Mouse (Mus musculus) heart, embryonic 15.5 days (tissue): ENCODE measurements at regions not wholly inside any gene's neighbourhood (a gene's known extent, or its start where the extent isn't known, plus 50 kb on each side); places are given as distances from the start of the nearest gene placed in this dataset.

Experiments used
- ATAC-seq: fragments of 200-750 bp; cut with Nextera tagmentation; replicated peaks from 2 replicates; pipeline ENCODE4 v1.8.0; 2017; ENCODE audit warnings: low read depth, moderate TSS enrichment; ENCODE audit not compliant: insufficient number of reproducible peaks, insufficient read depth, low FRiP score
- H3K27ac ChIP-seq: fragments of 300-500 bp; sonication (generic); 2 replicates; pipeline ENCODE4 v1.5.1; 2015; ENCODE audit warnings: mild to moderate bottlenecking, inconsistent platforms
- H3K27me3 ChIP-seq: fragments of 300-500 bp; sonication (generic); 2 replicates; pipeline ENCODE4 v1.6.1; 2015; ENCODE audit warnings: inconsistent platforms
- H3K36me3 ChIP-seq: fragments of 300-500 bp; sonication (generic); 2 replicates; pipeline ENCODE4 v1.6.1; 2015; ENCODE audit warnings: mild to moderate bottlenecking, inconsistent platforms
- H3K4me1 ChIP-seq: fragments of 300-500 bp; sonication (generic); replicated peaks from 2 replicates; pipeline ENCODE4 v1.6.1; 2015; ENCODE audit warnings: inconsistent platforms
- H3K4me2 ChIP-seq: fragments of 300-500 bp; sonication (generic); 2 replicates; pipeline ENCODE4 v1.6.1; 2015; ENCODE audit warnings: inconsistent platforms, mild to moderate bottlenecking, moderate library complexity
- H3K4me3 ChIP-seq: fragments of 300-500 bp; sonication (generic); 2 replicates; pipeline ENCODE4 v1.5.1; 2015; ENCODE audit warnings: mild to moderate bottlenecking, inconsistent platforms
- H3K9ac ChIP-seq: fragments of 300-500 bp; sonication (generic); 2 replicates; pipeline ENCODE4 v1.6.1; 2015; ENCODE audit warnings: mild to moderate bottlenecking, inconsistent platforms
- H3K9me3 ChIP-seq: fragments of 300-500 bp; sonication (generic); replicated peaks from 2 replicates; pipeline ENCODE4 v1.6.1; 2016; ENCODE audit warnings: inconsistent platforms
- WGBS: fragments of 180-500 bp; shearing (Covaris S2); methylation state at CpG from one replicate; pipeline ENCODE4 v1.1.7; 2015; ENCODE audit warnings: mixed read lengths; 5-methylcytosine and 5-hydroxymethylcytosine counted together

DNA sequence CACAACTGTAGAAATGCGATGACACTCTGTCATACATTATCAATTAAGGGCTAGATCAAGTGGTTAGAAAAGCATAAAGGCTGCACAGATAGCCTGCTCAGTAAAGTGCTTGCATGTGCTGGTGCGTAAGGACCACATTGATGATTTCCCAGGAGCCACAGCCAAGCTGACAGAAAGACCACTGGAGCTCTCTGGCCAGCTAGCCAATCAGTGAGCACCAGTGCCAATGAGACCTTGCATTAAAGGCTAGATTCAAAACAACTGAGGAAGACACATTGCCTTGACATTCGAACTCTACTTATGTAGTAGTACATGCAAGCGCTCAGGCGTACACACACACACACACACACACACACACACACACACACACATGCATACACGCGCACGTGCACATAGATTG is 96.1 kb upstream of the App start:
- 0 out of 2 replicates have a peak, but pooled peaks cover 3% of the 10 kb centered on the region for H3K4me1 ChIP-seq
- H3K4me2 ChIP-seq: no peak overlapping the region
- H3K9me3 ChIP-seq: no peaks in the 10 kb centered on the region
- H3K4me3 ChIP-seq: no peak overlapping the region
- no peaks in the 10 kb centered on the region for H3K27me3 ChIP-seq
- H3K27ac ChIP-seq: no peak overlapping the region
- WGBS: 88% methylated on average over 8 of the region's 8 CpGs
- no peak for ATAC-seq
- H3K36me3 ChIP-seq: no peaks in the 10 kb centered on the region
- no peak overlapping the region for H3K9ac ChIP-seq

DNA sequence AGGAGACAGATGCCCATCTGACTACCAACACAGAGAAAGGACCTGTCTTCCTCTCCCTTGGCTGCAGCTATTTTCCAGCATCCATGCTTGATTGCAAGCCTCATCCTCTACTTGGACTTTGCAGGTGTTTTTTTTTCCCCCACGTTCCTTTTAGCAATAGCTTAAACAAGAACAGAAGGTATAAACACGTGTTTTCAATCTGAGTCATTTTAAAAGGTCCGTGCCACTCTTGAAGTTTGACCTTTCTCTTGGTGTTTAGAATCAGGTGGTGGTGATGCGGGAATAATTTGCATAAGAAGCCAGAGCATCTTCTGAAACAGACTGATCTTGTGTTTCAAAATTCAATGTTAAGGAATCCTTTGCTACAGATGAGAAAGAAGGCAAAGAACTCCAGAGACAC is 86.3 kb upstream of the App start:
- H3K27ac ChIP-seq: no peak overlapping the region
- no peak overlapping the region for H3K9ac ChIP-seq
- no peaks in the 10 kb centered on the region for H3K9me3 ChIP-seq
- H3K4me2 ChIP-seq: no peak overlapping the region
- ATAC-seq: no peak
- WGBS: 69% methylated on average over 4 of the region's 4 CpGs
- no peak overlapping the region for H3K4me3 ChIP-seq
- H3K27me3 ChIP-seq: no peaks in the 10 kb centered on the region
- no peaks in the 10 kb centered on the region for H3K4me1 ChIP-seq
- H3K36me3 ChIP-seq: no peaks in the 10 kb centered on the region

DNA sequence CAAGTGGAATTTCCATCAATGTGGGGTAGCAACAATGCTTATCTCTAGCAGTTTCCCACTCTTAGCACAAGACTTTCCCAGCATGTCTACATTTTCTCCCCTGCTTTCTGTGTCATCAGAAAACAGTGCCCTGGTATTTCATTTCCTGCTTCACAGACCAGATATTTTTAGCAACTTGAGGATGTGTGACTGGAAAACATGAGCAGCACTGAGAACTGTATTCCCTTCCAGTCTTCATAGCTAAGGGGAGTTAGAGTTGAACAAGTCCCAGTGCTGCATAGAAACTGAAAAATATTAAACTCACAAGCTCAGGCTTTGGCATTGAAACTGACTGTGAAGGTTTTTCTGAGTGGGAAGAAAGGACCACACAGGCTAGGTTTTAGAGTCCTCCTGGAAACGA is 73.7 kb upstream of the App start:
- ATAC-seq: peak; percentile 35; the same call in 1 of the 2 replicates
- Histone ChIP-seq H3K9ac (no peak overlapping the region), H3K4me2 (no peak overlapping the region)

DNA sequence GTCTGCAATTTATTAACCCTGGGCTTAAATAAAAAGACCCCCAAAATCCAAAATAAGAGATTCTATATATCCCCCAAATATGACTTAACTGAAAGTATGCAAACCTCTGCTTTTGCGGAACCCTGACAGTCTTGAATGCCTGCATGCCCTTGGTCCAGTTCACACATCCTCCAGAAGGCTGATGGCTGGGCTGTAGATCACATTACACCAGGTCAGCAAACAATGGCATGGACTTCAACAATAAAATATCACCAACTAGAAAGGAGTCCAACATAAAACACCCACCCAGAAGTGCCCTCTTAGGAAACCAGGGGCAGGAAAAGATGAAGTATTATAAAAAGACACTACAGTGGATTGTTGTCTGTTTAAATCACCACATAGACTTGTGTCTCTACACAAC is 59.5 kb upstream of the App start:
- Histone ChIP-seq H3K9ac (no peak overlapping the region), H3K36me3 (no peaks in the 10 kb centered on the region), H3K9me3 (no peaks in the 10 kb centered on the region), H3K27me3 (no peaks in the 10 kb centered on the region), H3K27ac (no peak overlapping the region), H3K4me2 (no peak overlapping the region), H3K4me1 (no peaks in the 10 kb centered on the region), H3K4me3 (no peak overlapping the region)
- 86% methylated on average over 1 of the region's 1 CpGs for WGBS
- ATAC-seq: no peak

More for the DNA sequence above, 73.7 kb upstream of the App start:
- Histone ChIP-seq H3K4me1 (peaks cover 4% of the 10 kb centered on the region; the same call in 1 of the 2 replicates), H3K27me3 (no peaks in the 10 kb centered on the region), H3K36me3 (no peaks in the 10 kb centered on the region), H3K9me3 (no peaks in the 10 kb centered on the region), H3K27ac (peak overlapping the region; percentile 26; the same call in 1 of the 2 replicates), H3K4me3 (no peak overlapping the region)
- WGBS: 64% methylated on average over 1 of the region's 1 CpGs

DNA sequence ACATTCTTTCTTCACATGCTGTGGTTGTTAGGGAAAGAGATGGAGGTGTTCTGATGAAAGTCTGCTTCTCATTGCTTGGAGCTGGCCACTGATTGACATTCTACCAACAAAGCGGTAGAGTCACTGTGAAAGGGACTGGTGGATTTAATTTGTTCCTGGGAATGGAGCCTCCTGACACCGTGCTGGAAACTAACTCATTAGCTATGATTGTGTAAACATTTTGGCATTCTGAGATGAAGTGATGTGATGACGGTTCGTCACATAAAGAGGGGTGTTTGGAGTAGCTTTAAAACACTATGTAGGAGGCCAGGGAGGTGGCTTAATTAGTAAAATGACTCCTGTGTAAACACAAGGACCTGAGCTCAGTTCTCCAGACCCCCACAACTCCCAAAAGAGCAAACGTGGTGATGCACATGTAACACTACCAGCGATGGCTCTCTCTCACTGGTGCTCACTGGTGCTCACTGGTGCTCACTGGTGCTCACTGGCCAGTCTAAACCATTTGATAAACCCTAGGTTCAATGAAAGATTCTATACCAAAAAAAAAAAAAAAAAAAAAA is 58.4 kb upstream of the App start:
- WGBS: 60% methylated on average over 6 of the region's 6 CpGs
- Histone ChIP-seq H3K27ac (no peak overlapping the region), H3K27me3 (no peaks in the 10 kb centered on the region), H3K4me2 (no peak overlapping the region), H3K9me3 (no peaks in the 10 kb centered on the region), H3K4me3 (no peak overlapping the region), H3K9ac (no peak overlapping the region), H3K4me1 (no peaks in the 10 kb centered on the region), H3K36me3 (no peaks in the 10 kb centered on the region)
- ATAC-seq: no peak

DNA sequence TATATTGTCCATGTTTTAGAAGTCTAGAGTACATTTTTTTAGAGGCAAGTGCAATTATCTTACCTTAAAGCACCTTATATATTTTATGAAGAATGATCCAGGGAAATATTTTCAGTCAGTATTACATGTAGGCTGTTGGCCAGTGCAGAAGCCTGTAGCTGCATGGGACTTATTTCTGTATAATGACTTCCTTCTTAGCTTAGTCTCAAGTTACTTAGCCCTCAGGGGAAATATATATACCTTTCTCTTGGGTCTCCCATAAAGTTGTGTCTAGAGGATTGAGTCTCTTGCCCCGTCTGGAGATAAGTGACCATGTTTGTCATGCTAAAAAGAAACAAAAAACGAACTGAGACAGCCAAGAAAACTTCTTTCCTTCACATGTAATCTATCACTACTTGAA is 57.8 kb upstream of the App start:
- 48% methylated on average over 2 of the region's 2 CpGs for WGBS
- Histone ChIP-seq H3K9ac (no peak overlapping the region), H3K27me3 (no peaks in the 10 kb centered on the region), H3K9me3 (no peaks in the 10 kb centered on the region), H3K4me3 (no peak overlapping the region), H3K4me2 (no peak overlapping the region), H3K27ac (no peak overlapping the region), H3K4me1 (no peaks in the 10 kb centered on the region), H3K36me3 (no peaks in the 10 kb centered on the region)
- no peak for ATAC-seq

DNA sequence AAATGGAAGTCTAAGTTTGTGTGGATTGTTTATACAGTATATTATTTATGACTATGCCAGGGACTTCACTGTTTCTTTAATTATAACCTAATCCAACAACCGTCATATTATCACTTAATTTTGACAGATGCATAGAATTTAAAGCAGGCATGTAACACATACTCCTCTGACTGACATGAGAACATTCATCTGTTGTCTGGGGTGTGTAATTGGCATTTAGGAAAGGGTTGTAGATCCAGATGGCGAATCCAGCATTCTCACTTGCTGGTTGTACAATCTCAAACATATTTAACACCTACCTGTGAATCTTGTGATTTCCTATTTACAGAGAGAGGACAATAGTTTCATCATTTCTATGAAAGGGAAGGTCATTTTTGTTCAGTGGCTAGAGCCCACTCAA is 50.8 kb upstream of the App start:
- Histone ChIP-seq H3K27me3 (no peaks in the 10 kb centered on the region), H3K27ac (no peak overlapping the region), H3K9ac (no peak overlapping the region), H3K4me2 (no peak overlapping the region), H3K9me3 (no peaks in the 10 kb centered on the region), H3K4me3 (no peak overlapping the region), H3K36me3 (no peaks in the 10 kb centered on the region), H3K4me1 (no peaks in the 10 kb centered on the region)
- 64% methylated on average over 2 of the region's 2 CpGs for WGBS
- no peak for ATAC-seq
